Mouse (Mus musculus): ENCODE results near the gene Marc1. TPM values are rescaled to one million over a fixed set of nuclear protein-coding genes. Genes with fewer than 3 reads are reported as not detected.
A peak's percentile ranks its signal among the peaks of the same experiment; 100 is the strongest.

Marc1 gene
- polyA plus RNA-seq, 1 experiment = not detected

- TF ChIP-seq CTCF (IDR thresholded peaks at IDR 0.05; ENCODE audit: control insufficient read depth, insufficient read depth, insufficient replicate concordance, low read depth, low read length) = no peak
- no peak for TF ChIP-seq POLR2A (IDR thresholded peaks at IDR 0.05; ENCODE audit: control insufficient read depth, low read depth, low read length)
- Histone ChIP-seq H3K4me1 (ENCODE audit: control insufficient read depth, insufficient read depth, low read length) (no peaks in the 10 kb centered on the region), H3K27me3 (ENCODE audit: control insufficient read depth, insufficient read depth, low read length) (no peaks in the 10 kb centered on the region), H3K36me3 (ENCODE audit: control insufficient read depth, insufficient read depth, low read length) (no peaks in the 10 kb centered on the region), H3K4me3 (ENCODE audit: control insufficient read depth, low read depth, low read length) (no peak overlapping the region), H3K27ac (ENCODE audit: control insufficient read depth, insufficient read depth, low read depth, low read length) (no peak overlapping the region)
These were observed 25.2 kb upstream of the Marc1 start for GRCm38 (mm10) chr1:184836350-184836749.

DNA sequence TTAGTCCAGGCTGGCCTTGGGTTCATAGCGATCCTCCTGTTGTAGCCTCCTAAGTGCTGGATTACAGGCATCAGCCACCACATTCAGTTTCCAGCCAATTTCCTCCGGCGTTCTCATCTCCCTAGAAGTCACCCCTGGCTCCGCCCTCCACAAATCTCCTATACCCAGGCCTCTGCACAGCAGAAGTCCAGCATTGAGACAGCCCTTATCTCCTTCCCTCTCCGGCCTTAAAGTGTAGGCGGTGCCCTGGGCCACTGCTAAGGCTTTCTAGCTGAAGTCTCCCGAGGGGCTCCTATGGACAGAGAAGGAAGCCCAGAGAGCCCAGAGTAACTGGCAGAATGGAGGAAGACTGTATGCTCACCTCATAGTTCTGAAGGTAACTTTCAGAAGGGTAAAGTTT lies 22.4 kb upstream of the Marc1 start:
- TF ChIP-seq POLR2A (IDR thresholded peaks at IDR 0.05; ENCODE audit: control insufficient read depth, low read depth, low read length) (no peak), CTCF (IDR thresholded peaks at IDR 0.05; ENCODE audit: control insufficient read depth, insufficient read depth, insufficient replicate concordance, low read depth, low read length) (no peak)
- no peaks in the 10 kb centered on the region for H3K36me3 ChIP-seq (ENCODE audit: control insufficient read depth, insufficient read depth, low read length)
- H3K27me3 ChIP-seq (ENCODE audit: control insufficient read depth, insufficient read depth, low read length) = no peaks in the 10 kb centered on the region
- H3K4me3 ChIP-seq (ENCODE audit: control insufficient read depth, low read depth, low read length) = no peak overlapping the region
- H3K4me1 ChIP-seq (ENCODE audit: control insufficient read depth, insufficient read depth, low read length) = no peaks in the 10 kb centered on the region
- no peak overlapping the region for H3K27ac ChIP-seq (ENCODE audit: control insufficient read depth, insufficient read depth, low read depth, low read length)

GRCm38 (mm10) chr1:184832211-184832610 lies 21.1 kb upstream of the Marc1 start:
- H3K36me3 ChIP-seq (ENCODE audit: control insufficient read depth, insufficient read depth, low read length) = no peaks in the 10 kb centered on the region
- no peaks in the 10 kb centered on the region for H3K27me3 ChIP-seq (ENCODE audit: control insufficient read depth, insufficient read depth, low read length)
- no peak overlapping the region for H3K4me3 ChIP-seq (ENCODE audit: control insufficient read depth, low read depth, low read length)
- TF ChIP-seq POLR2A (IDR thresholded peaks at IDR 0.05; ENCODE audit: control insufficient read depth, low read depth, low read length) (no peak), CTCF (IDR thresholded peaks at IDR 0.05; ENCODE audit: control insufficient read depth, insufficient read depth, insufficient replicate concordance, low read depth, low read length) (peak; percentile 82)
- no peak overlapping the region for H3K27ac ChIP-seq (ENCODE audit: control insufficient read depth, insufficient read depth, low read depth, low read length)
- peaks cover 3% of the 10 kb centered on the region for H3K4me1 ChIP-seq (ENCODE audit: control insufficient read depth, insufficient read depth, low read length)

DNA sequence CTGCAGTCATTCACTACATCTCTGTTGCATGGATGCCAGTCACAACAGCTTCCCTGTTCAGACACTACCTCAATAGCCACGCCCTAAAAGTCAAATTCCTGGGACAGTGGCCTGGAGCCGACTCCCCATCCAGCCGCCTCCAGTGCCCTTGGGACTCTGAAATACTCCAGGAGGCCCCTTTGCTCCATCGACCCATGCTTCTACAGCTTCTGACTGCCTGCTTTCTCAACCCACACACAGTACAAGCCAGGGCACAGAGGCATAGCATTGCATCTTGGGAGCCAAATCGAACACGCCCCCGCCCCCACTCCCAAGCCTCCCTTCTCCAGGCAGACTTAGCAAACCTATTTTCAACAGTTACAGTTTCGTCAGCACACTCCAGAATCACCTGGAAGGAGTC lies 18.8 kb upstream of the Marc1 start:
- Histone ChIP-seq H3K4me3 (ENCODE audit: control insufficient read depth, low read depth, low read length) (no peak overlapping the region), H3K4me1 (ENCODE audit: control insufficient read depth, insufficient read depth, low read length) (peaks cover 12% of the 10 kb centered on the region), H3K27me3 (ENCODE audit: control insufficient read depth, insufficient read depth, low read length) (no peaks in the 10 kb centered on the region), H3K36me3 (ENCODE audit: control insufficient read depth, insufficient read depth, low read length) (no peaks in the 10 kb centered on the region), H3K27ac (ENCODE audit: control insufficient read depth, insufficient read depth, low read depth, low read length) (no peak overlapping the region)
- TF ChIP-seq POLR2A (IDR thresholded peaks at IDR 0.05; ENCODE audit: control insufficient read depth, low read depth, low read length) (no peak), CTCF (IDR thresholded peaks at IDR 0.05; ENCODE audit: control insufficient read depth, insufficient read depth, insufficient replicate concordance, low read depth, low read length) (no peak)

DNA sequence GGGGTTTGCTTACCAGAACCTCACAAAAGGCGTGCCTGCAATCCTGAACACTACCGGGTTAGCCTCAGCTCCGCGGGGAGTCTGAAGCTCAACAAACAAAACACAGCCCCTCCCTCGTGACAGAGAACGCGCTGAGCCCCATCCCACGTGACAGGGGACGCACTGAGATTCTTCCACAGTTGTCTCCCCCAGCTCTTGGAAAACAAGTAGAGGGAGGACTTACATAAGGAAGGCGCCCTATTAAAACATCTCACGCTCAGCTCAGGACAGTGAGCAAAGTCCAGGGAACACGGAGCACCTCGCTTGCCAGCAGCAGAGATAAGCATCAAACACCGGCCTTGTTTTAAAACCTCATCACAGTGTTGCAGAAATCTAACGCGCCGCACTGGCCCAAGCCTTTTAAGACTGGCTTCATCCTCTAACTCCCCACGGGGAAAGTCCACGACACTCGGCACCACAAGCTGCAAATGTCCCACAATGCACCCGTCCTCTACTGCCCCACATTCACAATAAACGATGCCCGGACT lies 16.1 kb upstream of the Marc1 start:
- Histone ChIP-seq H3K36me3 (ENCODE audit: control insufficient read depth, insufficient read depth, low read length) (no peaks in the 10 kb centered on the region), H3K4me1 (ENCODE audit: control insufficient read depth, insufficient read depth, low read length) (peaks cover 24% of the 10 kb centered on the region), H3K4me3 (ENCODE audit: control insufficient read depth, low read depth, low read length) (peak overlapping the region; percentile 57), H3K27me3 (ENCODE audit: control insufficient read depth, insufficient read depth, low read length) (no peaks in the 10 kb centered on the region), H3K27ac (ENCODE audit: control insufficient read depth, insufficient read depth, low read depth, low read length) (peak overlapping the region; percentile 65)
- TF ChIP-seq POLR2A (IDR thresholded peaks at IDR 0.05; ENCODE audit: control insufficient read depth, low read depth, low read length) = no peak
- no peak for TF ChIP-seq CTCF (IDR thresholded peaks at IDR 0.05; ENCODE audit: control insufficient read depth, insufficient read depth, insufficient replicate concordance, low read depth, low read length)

- Histone ChIP-seq H3K4me1 (ENCODE audit: control insufficient read depth, insufficient read depth, low read length) (peaks cover 26% of the 10 kb centered on the region), H3K4me3 (ENCODE audit: control insufficient read depth, low read depth, low read length) (no peak overlapping the region), H3K36me3 (ENCODE audit: control insufficient read depth, insufficient read depth, low read length) (no peaks in the 10 kb centered on the region), H3K27ac (ENCODE audit: control insufficient read depth, insufficient read depth, low read depth, low read length) (no peak overlapping the region; the same call in 1 of the 2 replicates), H3K27me3 (ENCODE audit: control insufficient read depth, insufficient read depth, low read length) (no peaks in the 10 kb centered on the region)
- TF ChIP-seq CTCF (IDR thresholded peaks at IDR 0.05; ENCODE audit: control insufficient read depth, insufficient read depth, insufficient replicate concordance, low read depth, low read length) (0 out of 2 replicates have a peak, but pooled peaks have one; percentile 27), POLR2A (IDR thresholded peaks at IDR 0.05; ENCODE audit: control insufficient read depth, low read depth, low read length) (no peak)
These were observed 14.0 kb upstream of the Marc1 start for GRCm38 (mm10) chr1:184825093-184825492.

- H3K4me3 ChIP-seq (ENCODE audit: control insufficient read depth, low read depth, low read length) = no peak overlapping the region
- peak; percentile 99 for TF ChIP-seq CTCF (IDR thresholded peaks at IDR 0.05; ENCODE audit: control insufficient read depth, insufficient read depth, insufficient replicate concordance, low read depth, low read length)
- TF ChIP-seq POLR2A (IDR thresholded peaks at IDR 0.05; ENCODE audit: control insufficient read depth, low read depth, low read length) = no peak
- H3K36me3 ChIP-seq (ENCODE audit: control insufficient read depth, insufficient read depth, low read length) = no peaks in the 10 kb centered on the region
- no peaks in the 10 kb centered on the region for H3K27me3 ChIP-seq (ENCODE audit: control insufficient read depth, insufficient read depth, low read length)
- peak overlapping the region; percentile 19 for H3K27ac ChIP-seq (ENCODE audit: control insufficient read depth, insufficient read depth, low read depth, low read length)
- H3K4me1 ChIP-seq (ENCODE audit: control insufficient read depth, insufficient read depth, low read length) = peaks cover 26% of the 10 kb centered on the region
These were observed 13.3 kb upstream of the Marc1 start for GRCm38 (mm10) chr1:184824439-184824851.

Measured in testis, adult 2 months (tissue).